8 mouse cellular contexts compared by ENCODE assay signal in genomic region chr11:85995318-85996095, GRCm38 (mm10).
DNase-seq lines count a peak whose midpoint lies in the region; ATAC-seq lines count a peak whose summit lies in the region.

No protein-coding gene starts in this region.

- H3K4me3 ChIP-seq in forebrain, embryonic 14.5 days (ENCODE audit: low read depth, low read length): peak overlapping the region; percentile 26
- H3K4me3 ChIP-seq in intestine, embryonic 16.5 days (ENCODE audit: low read length): peak overlapping the region; percentile 26; the same call in 1 of the 2 replicates
- no peak overlapping the region for H3K4me3 ChIP-seq in limb, embryonic 11.5 days (ENCODE audit: low read depth, low read length)
- H3K4me3 ChIP-seq in neural tube, embryonic 12.5 days: no peak overlapping the region

- H3K36me3 ChIP-seq in forebrain, embryonic 14.5 days (ENCODE audit: control insufficient read depth, insufficient read depth, low read length): no peaks in the 10 kb centered on the region
- no peaks in the 10 kb centered on the region for H3K36me3 ChIP-seq in intestine, embryonic 16.5 days (ENCODE audit: control insufficient read depth, insufficient read depth, low read length)
- H3K36me3 ChIP-seq in limb, embryonic 11.5 days (ENCODE audit: control insufficient read depth, insufficient read depth, low read length): no peaks in the 10 kb centered on the region
- H3K36me3 ChIP-seq in neural tube, embryonic 12.5 days: no peaks in the 10 kb centered on the region

- peak overlapping the region; percentile 52 for H3K4me2 ChIP-seq in forebrain, embryonic 14.5 days (ENCODE audit: low read length)
- H3K4me2 ChIP-seq in intestine, embryonic 16.5 days (ENCODE audit: low read depth, low read length): peak overlapping the region; percentile 51
- H3K4me2 ChIP-seq in limb, embryonic 11.5 days (ENCODE audit: low read depth, severe bottlenecking): peak overlapping the region; percentile 26
- H3K4me2 ChIP-seq in neural tube, embryonic 12.5 days (replicated peaks): peak overlapping the region; percentile 53

- peak; percentile 79 for ATAC-seq in forebrain, embryonic 14.5 days
- peak; percentile 85 for ATAC-seq in intestine, embryonic 16.5 days
- ATAC-seq in limb, embryonic 11.5 days (ENCODE audit: insufficient number of reproducible peaks, low FRiP score, low TSS enrichment, low read depth): no peak
- no peak for ATAC-seq in neural tube, embryonic 12.5 days (ENCODE audit: low FRiP score, low read depth)
- no peak for ATAC-seq in megakaryocyte, adult 5-6 weeks (ENCODE audit: poor library complexity, severe bottlenecking)
- no peak for ATAC-seq in erythroid progenitor cell, adult 5-6 weeks (replicated peaks; ENCODE audit: low FRiP score, poor library complexity, severe bottlenecking)

- H3K9ac ChIP-seq in forebrain, embryonic 14.5 days (ENCODE audit: low read length): peak overlapping the region; percentile 43
- no peak overlapping the region for H3K9ac ChIP-seq in intestine, embryonic 16.5 days (ENCODE audit: low read depth, low read length)
- H3K9ac ChIP-seq in limb, embryonic 11.5 days (ENCODE audit: low read length): no peak overlapping the region
- no peak overlapping the region for H3K9ac ChIP-seq in neural tube, embryonic 12.5 days

- no peak overlapping the region for H3K27ac ChIP-seq in forebrain, embryonic 14.5 days (ENCODE audit: low read depth, low read length)
- no peak overlapping the region for H3K27ac ChIP-seq in intestine, embryonic 16.5 days (ENCODE audit: low read length)
- H3K27ac ChIP-seq in limb, embryonic 11.5 days (replicated peaks; ENCODE audit: low read depth, low read length): no peak overlapping the region
- H3K27ac ChIP-seq in neural tube, embryonic 12.5 days: no peak overlapping the region

- peaks cover 5% of the 10 kb centered on the region; the same call in 1 of the 2 replicates for H3K4me1 ChIP-seq in forebrain, embryonic 14.5 days (ENCODE audit: control insufficient read depth, insufficient read depth, low read length)
- peaks cover 8% of the 10 kb centered on the region for H3K4me1 ChIP-seq in intestine, embryonic 16.5 days (ENCODE audit: control insufficient read depth, insufficient read depth, low read length)
- peaks cover 6% of the 10 kb centered on the region; the same call in 1 of the 2 replicates for H3K4me1 ChIP-seq in limb, embryonic 11.5 days (ENCODE audit: control insufficient read depth, insufficient read depth, low read length)
- peaks cover 8% of the 10 kb centered on the region; the same call in 1 of the 2 replicates for H3K4me1 ChIP-seq in neural tube, embryonic 12.5 days

- no peaks in the 10 kb centered on the region for H3K27me3 ChIP-seq in forebrain, embryonic 14.5 days (replicated peaks; ENCODE audit: control insufficient read depth, insufficient read depth, low read length)
- H3K27me3 ChIP-seq in intestine, embryonic 16.5 days (replicated peaks; ENCODE audit: control insufficient read depth, insufficient read depth, low read length): 0 out of 2 replicates have a peak, but pooled peaks cover 3% of the 10 kb centered on the region
- H3K27me3 ChIP-seq in limb, embryonic 11.5 days (ENCODE audit: control insufficient read depth, insufficient read depth, low read length): no peaks in the 10 kb centered on the region
- peaks cover 11% of the 10 kb centered on the region; the same call in 1 of the 2 replicates for H3K27me3 ChIP-seq in neural tube, embryonic 12.5 days (replicated peaks)

- WGBS in forebrain, embryonic 14.5 days: 31% methylated on average over 29 of the region's 29 CpGs
- 35% methylated on average over 29 of the region's 29 CpGs for WGBS in intestine, embryonic 16.5 days
- 49% methylated on average over 29 of the region's 29 CpGs for WGBS in limb, embryonic 11.5 days
- WGBS in neural tube, embryonic 12.5 days: 39% methylated on average over 29 of the region's 29 CpGs

- H3K9me3 ChIP-seq in forebrain, embryonic 14.5 days (replicated peaks; ENCODE audit: control insufficient read depth, low read length): no peaks in the 10 kb centered on the region
- no peaks in the 10 kb centered on the region for H3K9me3 ChIP-seq in intestine, embryonic 16.5 days (ENCODE audit: control insufficient read depth, low read length)
- H3K9me3 ChIP-seq in limb, embryonic 11.5 days (ENCODE audit: control insufficient read depth, low read length): no peaks in the 10 kb centered on the region
- H3K9me3 ChIP-seq in neural tube, embryonic 12.5 days: no peaks in the 10 kb centered on the region

- peak; percentile 10 to 31 for DNase-seq in left cerebral cortex, adult 18-20 months (ENCODE audit: low spot score in 2 of 2)
- no peak for DNase-seq in left cerebral cortex, adult 11 months (ENCODE audit: low spot score)
- peak; percentile 78 for DNase-seq in forebrain, embryonic 14.5 days (ENCODE audit: low spot score)
- peak; percentile 42 for DNase-seq in limb, embryonic 11.5 days (ENCODE audit: low spot score)

Comparison
In these comparisons a context has a peak if more than half of its experiments do, and no peak if none do; other contexts are left out.
1. ATAC-seq: peak in forebrain, embryonic 14.5 days (single experiment) and intestine, embryonic 16.5 days (single experiment); none in limb, embryonic 11.5 days (single experiment), neural tube, embryonic 12.5 days (single experiment), megakaryocyte, adult 5-6 weeks (single experiment) and erythroid progenitor cell, adult 5-6 weeks (single experiment).
2. H3K4me3 ChIP-seq: peak in forebrain, embryonic 14.5 days (single experiment) and intestine, embryonic 16.5 days (single experiment); none in limb, embryonic 11.5 days (single experiment) and neural tube, embryonic 12.5 days (single experiment).
3. Peak in every context shown above with its lines, with median percentiles within 50 percentile points of each other: H3K4me2 ChIP-seq.